Mouse (Mus musculus) forebrain, embryonic 15.5 days (tissue): Measurements from ENCODE around the gene Kcnh1. TPM values are rescaled to one million over a fixed set of nuclear protein-coding genes. Genes with fewer than 3 reads are reported as not detected.

Experiments used
- ATAC-seq: fragments of 200-750 bp; cut with Nextera tagmentation; replicated peaks from 2 replicates; pipeline ENCODE4 v1.8.0; 2017; ENCODE audit warnings: mild to moderate bottlenecking, moderate TSS enrichment, moderate library complexity
- H3K27ac ChIP-seq: fragments of 300-500 bp; sonication (generic); replicated peaks from 2 replicates; pipeline ENCODE4 v1.5.1; 2015; ENCODE audit warnings: mild to moderate bottlenecking, inconsistent platforms
- H3K27me3 ChIP-seq: fragments of 300-500 bp; sonication (generic); 2 replicates; pipeline ENCODE4 v1.6.1; 2015; ENCODE audit warnings: inconsistent platforms
- H3K36me3 ChIP-seq: fragments of 300-500 bp; sonication (generic); 2 replicates; pipeline ENCODE4 v1.6.1; 2015; ENCODE audit warnings: mild to moderate bottlenecking, inconsistent platforms
- H3K4me1 ChIP-seq: fragments of 300-500 bp; sonication (generic); 2 replicates; pipeline ENCODE4 v1.6.1; 2015; ENCODE audit warnings: inconsistent platforms
- H3K4me2 ChIP-seq: fragments of 300-500 bp; sonication (generic); replicated peaks from 2 replicates; pipeline ENCODE4 v1.6.1; 2015; ENCODE audit warnings: mild to moderate bottlenecking, inconsistent platforms
- H3K4me3 ChIP-seq: fragments of 300-500 bp; sonication (generic); 2 replicates; pipeline ENCODE4 v1.5.1; 2015; ENCODE audit warnings: mild to moderate bottlenecking, inconsistent platforms
- H3K9ac ChIP-seq: fragments of 300-500 bp; sonication (generic); replicated peaks from 2 replicates; pipeline ENCODE4 v1.6.1; 2015; ENCODE audit warnings: mild to moderate bottlenecking, inconsistent platforms
- H3K9me3 ChIP-seq: fragments of 300-500 bp; sonication (generic); 2 replicates; pipeline ENCODE4 v1.6.1; 2016; ENCODE audit warnings: inconsistent platforms
- WGBS: fragments of 180-500 bp; shearing (Covaris S2); methylation state at CpG from one replicate; pipeline ENCODE4 v1.1.7; 2015; ENCODE audit warnings: mixed read lengths; 5-methylcytosine and 5-hydroxymethylcytosine counted together
- polyA plus RNA-seq: library from polyadenylated mRNA; unstranded; fragments of >200 nt; fragmentation: Nextera tagmentation; extraction: Ambion mirVana; gene quantifications from 2 replicates; pipeline ENCODE4 v1.2.1, GENCODE M21; 2015

Gene Kcnh1
- polyA plus RNA-seq, 1 experiment from 2014 or later, result 2.0 TPM

DNA sequence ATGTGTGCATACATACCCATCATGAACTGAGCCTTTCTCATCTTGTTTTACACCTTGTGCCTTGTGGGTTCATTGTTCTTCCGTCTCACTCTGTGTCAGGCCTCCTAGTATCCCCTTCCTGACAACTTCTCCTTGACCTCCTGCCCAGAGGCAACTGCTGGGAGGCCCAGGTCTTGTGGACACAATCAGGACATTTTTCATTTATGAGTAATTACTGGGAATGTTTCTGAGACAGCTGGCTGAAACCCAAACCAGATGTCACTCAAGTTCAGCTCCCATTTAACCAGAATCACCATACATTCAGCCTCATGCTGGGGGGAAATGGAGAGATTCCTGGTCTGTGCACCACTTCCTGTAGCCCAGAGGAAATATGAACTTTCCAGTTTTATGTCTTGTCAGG lies 263.9 kb downstream of the Kcnh1 start:
- no peak for ATAC-seq

DNA sequence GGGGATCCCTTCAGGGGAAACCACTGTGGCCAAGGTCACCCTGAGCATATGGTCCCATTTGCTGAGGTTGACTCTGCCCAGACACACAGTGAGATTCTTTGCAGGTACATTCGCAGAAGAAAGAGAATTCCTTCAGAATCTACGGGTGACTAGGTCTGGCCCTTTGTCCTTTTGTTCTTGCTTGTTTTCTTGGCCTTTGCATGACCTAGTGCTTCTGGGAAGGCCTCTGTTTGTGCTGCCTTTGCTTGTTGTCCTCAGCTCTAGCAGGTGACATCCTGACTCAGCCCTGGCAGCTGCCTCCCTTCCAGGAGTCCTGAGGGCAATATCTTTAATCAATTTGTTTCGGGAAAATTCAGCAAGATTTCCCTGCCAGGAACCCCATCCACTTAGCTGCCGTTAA lies 264.4 kb downstream of the Kcnh1 start:
- no peaks in the 10 kb centered on the region for H3K27me3 ChIP-seq
- no peak overlapping the region for H3K4me2 ChIP-seq
- no peaks in the 10 kb centered on the region for H3K36me3 ChIP-seq
- no peak overlapping the region for H3K9ac ChIP-seq
- no peak for ATAC-seq
- H3K9me3 ChIP-seq, result no peaks in the 10 kb centered on the region
- H3K27ac ChIP-seq, result no peak overlapping the region
- no peak overlapping the region for H3K4me3 ChIP-seq
- WGBS, result 59% methylated on average over 4 of the region's 4 CpGs
- no peaks in the 10 kb centered on the region for H3K4me1 ChIP-seq

More for the DNA sequence above, 263.9 kb downstream of the Kcnh1 start:
- Histone ChIP-seq H3K27me3 (no peaks in the 10 kb centered on the region), H3K4me2 (no peak overlapping the region), H3K9me3 (no peaks in the 10 kb centered on the region), H3K36me3 (no peaks in the 10 kb centered on the region), H3K4me3 (no peak overlapping the region), H3K4me1 (peaks cover 4% of the 10 kb centered on the region; the same call in 1 of the 2 replicates), H3K9ac (no peak overlapping the region), H3K27ac (no peak overlapping the region)
- 78% methylated on average over 1 of the region's 1 CpGs for WGBS

DNA sequence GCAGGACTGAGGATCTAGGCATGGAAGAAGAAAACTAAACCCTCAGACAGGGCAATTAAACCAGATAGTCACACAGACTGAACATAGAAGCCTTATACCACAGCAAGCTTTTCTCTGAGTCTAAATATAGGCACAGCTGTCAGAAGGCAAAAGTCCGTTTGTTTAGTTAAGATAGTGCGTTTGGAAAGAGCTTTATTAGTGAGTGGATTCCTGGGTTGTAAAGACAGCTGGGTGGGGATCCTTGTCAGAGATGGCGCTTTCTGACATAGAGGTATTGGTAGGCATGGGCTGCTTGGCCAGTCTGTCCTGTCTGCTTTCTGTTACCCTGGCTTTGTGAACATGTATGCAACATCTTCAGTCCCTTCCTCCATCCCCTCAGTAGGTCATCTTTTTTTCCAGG lies 266.5 kb downstream of the Kcnh1 start:
- Histone ChIP-seq H3K4me1 (no peaks in the 10 kb centered on the region), H3K4me2 (no peak overlapping the region), H3K27me3 (no peaks in the 10 kb centered on the region), H3K36me3 (no peaks in the 10 kb centered on the region), H3K9ac (no peak overlapping the region), H3K27ac (no peak overlapping the region), H3K4me3 (no peak overlapping the region), H3K9me3 (no peaks in the 10 kb centered on the region)
- WGBS, result 67% methylated on average over 3 of the region's 3 CpGs
- ATAC-seq, result no peak

DNA sequence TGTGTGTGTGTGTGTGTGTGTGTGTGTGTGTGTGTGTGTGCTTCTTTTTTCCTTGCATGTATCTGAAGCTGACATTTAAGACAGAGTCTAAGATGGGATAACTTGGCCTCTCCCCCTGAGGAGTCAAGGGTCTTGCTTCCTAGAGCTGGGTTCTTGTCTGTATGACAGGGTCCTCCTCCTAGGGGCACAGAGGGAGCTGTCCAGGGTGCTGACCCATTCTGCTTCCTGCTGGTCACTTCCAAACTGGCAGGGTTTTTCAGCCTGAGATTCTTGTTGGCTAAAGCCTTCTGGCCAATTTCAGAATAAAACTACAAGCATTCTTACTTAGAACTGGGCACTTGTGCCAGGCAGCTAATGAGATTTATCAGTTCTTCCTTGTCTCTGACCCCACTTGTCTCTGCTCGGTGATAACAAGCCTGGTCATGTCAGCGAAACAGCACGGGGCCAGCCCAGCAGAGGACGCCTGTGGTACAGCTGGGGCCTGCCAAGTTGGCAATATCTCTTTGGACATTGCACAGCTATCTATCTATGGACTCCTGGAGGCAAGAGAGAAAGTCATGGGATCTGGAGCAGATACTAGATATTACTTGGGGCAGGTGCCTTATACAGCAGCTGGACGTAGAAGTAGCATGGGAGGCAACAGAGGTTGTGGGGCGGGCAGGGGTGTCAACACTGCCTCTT lies 267.1 kb downstream of the Kcnh1 start:
- WGBS, result 86% methylated on average over 6 of the region's 6 CpGs

DNA sequence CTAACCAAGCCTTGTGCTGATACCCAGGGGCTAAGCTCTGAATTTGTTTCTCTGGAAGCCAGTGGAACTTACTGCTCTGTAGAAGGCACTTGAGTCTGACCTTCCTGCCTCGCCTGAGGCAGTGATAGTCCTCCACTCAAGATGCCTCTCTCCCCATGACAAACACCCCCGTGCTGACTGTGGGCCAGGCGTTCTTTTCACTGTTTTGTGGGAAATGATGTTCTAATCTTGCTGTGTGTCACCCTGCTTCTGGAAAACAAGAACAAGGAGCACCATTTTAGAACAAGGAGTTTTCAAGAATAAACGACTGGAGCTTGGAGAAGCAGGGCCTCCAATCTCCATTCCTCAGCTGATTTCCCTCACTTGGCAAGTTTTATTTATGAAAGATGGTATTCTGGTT lies 273.2 kb downstream of the Kcnh1 start:
- H3K4me1 ChIP-seq, result no peaks in the 10 kb centered on the region
- no peak overlapping the region for H3K4me3 ChIP-seq
- no peak overlapping the region for H3K4me2 ChIP-seq
- no peak overlapping the region for H3K9ac ChIP-seq
- ATAC-seq, result no peak
- H3K27ac ChIP-seq, result no peak overlapping the region
- 83% methylated on average over 4 of the region's 4 CpGs for WGBS
- no peaks in the 10 kb centered on the region for H3K27me3 ChIP-seq
- H3K9me3 ChIP-seq, result no peaks in the 10 kb centered on the region
- no peaks in the 10 kb centered on the region for H3K36me3 ChIP-seq

More for the DNA sequence above, 267.1 kb downstream of the Kcnh1 start:
- H3K4me2 ChIP-seq, result no peak overlapping the region
- no peak overlapping the region for H3K4me3 ChIP-seq
- no peaks in the 10 kb centered on the region for H3K36me3 ChIP-seq
- no peak for ATAC-seq
- no peaks in the 10 kb centered on the region for H3K27me3 ChIP-seq
- H3K4me1 ChIP-seq, result no peaks in the 10 kb centered on the region
- H3K9ac ChIP-seq, result no peak overlapping the region
- H3K9me3 ChIP-seq, result no peaks in the 10 kb centered on the region
- H3K27ac ChIP-seq, result no peak overlapping the region

DNA sequence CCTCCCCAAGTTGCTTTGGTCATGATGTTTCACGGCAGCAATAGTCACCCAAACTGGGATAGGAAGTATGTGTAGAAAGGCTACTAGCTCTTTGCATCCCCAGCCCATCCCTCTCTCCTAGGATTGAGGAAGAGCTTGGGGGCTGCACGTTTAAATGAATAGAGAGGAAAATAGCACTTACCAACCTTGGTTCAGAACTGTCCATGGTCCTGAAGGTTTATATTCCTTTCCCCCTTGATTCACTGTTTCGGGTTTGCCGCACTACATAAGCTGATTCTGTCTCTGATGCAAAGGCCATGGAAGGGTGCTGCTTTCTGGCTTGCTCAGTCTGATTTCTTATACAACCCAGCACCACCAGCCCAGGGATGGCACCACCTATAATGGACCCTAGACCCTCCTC lies 281.8 kb downstream of the Kcnh1 start:
- WGBS, result 64% methylated on average over 4 of the region's 4 CpGs
- Histone ChIP-seq H3K9me3 (no peaks in the 10 kb centered on the region), H3K27me3 (no peaks in the 10 kb centered on the region), H3K4me2 (no peak overlapping the region), H3K9ac (no peak overlapping the region), H3K36me3 (no peaks in the 10 kb centered on the region), H3K4me1 (no peaks in the 10 kb centered on the region), H3K4me3 (no peak overlapping the region), H3K27ac (no peak overlapping the region)
- no peak for ATAC-seq

DNA sequence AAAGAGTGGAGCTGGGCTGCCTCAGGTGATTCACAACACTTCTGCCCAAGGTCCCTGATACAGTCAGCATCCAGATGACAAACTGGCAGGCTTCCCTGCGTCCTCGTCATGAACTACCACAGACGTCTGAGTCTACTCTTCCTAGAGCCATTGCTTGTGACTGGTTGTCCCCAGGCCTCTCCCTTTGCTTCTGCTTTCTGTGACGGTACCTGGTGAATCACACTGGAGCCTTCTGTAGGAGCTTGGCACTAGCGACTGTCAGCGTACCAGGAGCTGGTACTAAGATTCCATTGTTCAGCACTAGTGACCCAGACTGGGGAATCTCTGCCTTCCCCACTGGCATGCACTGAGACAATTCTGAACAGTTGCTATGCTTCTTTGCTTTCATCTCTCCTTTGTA lies 282.6 kb downstream of the Kcnh1 start:
- H3K9ac ChIP-seq, result no peak overlapping the region
- no peaks in the 10 kb centered on the region for H3K9me3 ChIP-seq
- no peak overlapping the region for H3K4me3 ChIP-seq
- H3K27ac ChIP-seq, result no peak overlapping the region
- no peaks in the 10 kb centered on the region for H3K36me3 ChIP-seq
- no peaks in the 10 kb centered on the region for H3K4me1 ChIP-seq
- 86% methylated on average over 6 of the region's 6 CpGs for WGBS
- H3K27me3 ChIP-seq, result no peaks in the 10 kb centered on the region
- no peak overlapping the region for H3K4me2 ChIP-seq
- no peak for ATAC-seq

GRCm38 (mm10) chr1:192476704-192477103 lies 286.1 kb downstream of the Kcnh1 start:
- H3K9ac ChIP-seq, result no peak overlapping the region
- H3K27ac ChIP-seq, result no peak overlapping the region
- H3K4me1 ChIP-seq, result no peaks in the 10 kb centered on the region
- no peaks in the 10 kb centered on the region for H3K27me3 ChIP-seq
- no peak overlapping the region for H3K4me2 ChIP-seq
- H3K36me3 ChIP-seq, result no peaks in the 10 kb centered on the region
- ATAC-seq, result no peak
- H3K4me3 ChIP-seq, result no peak overlapping the region
- 85% methylated on average over 7 of the region's 7 CpGs for WGBS
- no peaks in the 10 kb centered on the region for H3K9me3 ChIP-seq

GRCm38 (mm10) chr1:192477556-192477955 lies 287.0 kb downstream of the Kcnh1 start:
- Histone ChIP-seq H3K4me3 (no peak overlapping the region), H3K27me3 (no peaks in the 10 kb centered on the region), H3K9me3 (no peaks in the 10 kb centered on the region), H3K36me3 (no peaks in the 10 kb centered on the region), H3K4me1 (no peaks in the 10 kb centered on the region), H3K9ac (no peak overlapping the region), H3K4me2 (no peak overlapping the region), H3K27ac (no peak overlapping the region)
- WGBS, result 76% methylated on average over 6 of the region's 6 CpGs
- no peak for ATAC-seq

- WGBS, result 77% methylated on average over 5 of the region's 5 CpGs
These were observed 287.6 kb downstream of the Kcnh1 start for GRCm38 (mm10) chr1:192478176-192478575.

GRCm38 (mm10) chr1:192480072-192480784 lies 289.7 kb downstream of the Kcnh1 start:
- Histone ChIP-seq H3K27me3 (no peaks in the 10 kb centered on the region), H3K4me1 (no peaks in the 10 kb centered on the region), H3K9ac (no peak overlapping the region), H3K36me3 (no peaks in the 10 kb centered on the region), H3K27ac (no peak overlapping the region), H3K9me3 (no peaks in the 10 kb centered on the region), H3K4me2 (no peak overlapping the region), H3K4me3 (no peak overlapping the region)
- no peak for ATAC-seq
- WGBS, result 82% methylated on average over 8 of the region's 8 CpGs

More at GRCm38 (mm10) chr1:192478176-192478575, 287.6 kb downstream of the Kcnh1 start:
- H3K9me3 ChIP-seq, result no peaks in the 10 kb centered on the region
- no peak overlapping the region for H3K4me3 ChIP-seq
- no peak for ATAC-seq
- H3K27ac ChIP-seq, result no peak overlapping the region
- no peak overlapping the region for H3K4me2 ChIP-seq
- no peak overlapping the region for H3K9ac ChIP-seq
- no peaks in the 10 kb centered on the region for H3K27me3 ChIP-seq
- H3K36me3 ChIP-seq, result no peaks in the 10 kb centered on the region
- no peaks in the 10 kb centered on the region for H3K4me1 ChIP-seq

DNA sequence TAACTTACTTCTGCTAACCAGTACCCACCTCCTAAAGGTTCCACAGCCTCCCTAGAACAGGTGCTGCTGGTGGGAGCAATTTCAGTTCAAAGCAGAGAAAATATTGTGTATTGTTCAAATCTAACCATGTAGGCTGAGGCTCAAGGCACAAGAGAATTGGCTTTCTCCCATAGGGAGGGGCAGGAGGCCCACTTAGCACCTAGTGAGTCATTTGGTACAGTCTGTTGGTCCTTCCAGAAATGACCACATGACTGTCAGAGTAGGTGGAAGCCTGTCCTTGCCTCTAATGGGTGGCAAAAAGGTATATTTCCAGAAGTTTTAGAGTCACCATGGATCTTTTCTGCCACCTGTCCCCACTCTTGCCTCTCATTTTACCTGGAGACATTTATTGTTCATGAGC lies 290.9 kb downstream of the Kcnh1 start:
- no peaks in the 10 kb centered on the region for H3K36me3 ChIP-seq
- no peaks in the 10 kb centered on the region for H3K27me3 ChIP-seq
- no peak overlapping the region for H3K4me3 ChIP-seq
- no peak overlapping the region for H3K4me2 ChIP-seq
- ATAC-seq, result no peak
- H3K27ac ChIP-seq, result no peak overlapping the region
- no peak overlapping the region for H3K9ac ChIP-seq
- no peaks in the 10 kb centered on the region for H3K4me1 ChIP-seq
- no peaks in the 10 kb centered on the region for H3K9me3 ChIP-seq

GRCm38 (mm10) chr1:192485030-192485429 lies 294.5 kb downstream of the Kcnh1 start:
- Histone ChIP-seq H3K4me1 (no peaks in the 10 kb centered on the region), H3K36me3 (no peaks in the 10 kb centered on the region), H3K9ac (no peak overlapping the region), H3K4me3 (no peak overlapping the region), H3K27me3 (no peaks in the 10 kb centered on the region), H3K9me3 (no peaks in the 10 kb centered on the region), H3K27ac (no peak overlapping the region), H3K4me2 (no peak overlapping the region)
- ATAC-seq, result no peak
- 70% methylated on average over 3 of the region's 3 CpGs for WGBS
